Mouse (Mus musculus) spleen, postnatal 4 days (tissue): ENCODE data around the gene Rrp9.
A peak's percentile ranks its signal among the peaks of the same experiment; 100 is the strongest.

Experiments used
- DNase-seq, 2 experiments: peaks; one replicate each; pipeline ENCODE4 v3.0.0; 2022; ENCODE audit warnings: low spot score in 2 of 2

The Rrp9 gene

DNA sequence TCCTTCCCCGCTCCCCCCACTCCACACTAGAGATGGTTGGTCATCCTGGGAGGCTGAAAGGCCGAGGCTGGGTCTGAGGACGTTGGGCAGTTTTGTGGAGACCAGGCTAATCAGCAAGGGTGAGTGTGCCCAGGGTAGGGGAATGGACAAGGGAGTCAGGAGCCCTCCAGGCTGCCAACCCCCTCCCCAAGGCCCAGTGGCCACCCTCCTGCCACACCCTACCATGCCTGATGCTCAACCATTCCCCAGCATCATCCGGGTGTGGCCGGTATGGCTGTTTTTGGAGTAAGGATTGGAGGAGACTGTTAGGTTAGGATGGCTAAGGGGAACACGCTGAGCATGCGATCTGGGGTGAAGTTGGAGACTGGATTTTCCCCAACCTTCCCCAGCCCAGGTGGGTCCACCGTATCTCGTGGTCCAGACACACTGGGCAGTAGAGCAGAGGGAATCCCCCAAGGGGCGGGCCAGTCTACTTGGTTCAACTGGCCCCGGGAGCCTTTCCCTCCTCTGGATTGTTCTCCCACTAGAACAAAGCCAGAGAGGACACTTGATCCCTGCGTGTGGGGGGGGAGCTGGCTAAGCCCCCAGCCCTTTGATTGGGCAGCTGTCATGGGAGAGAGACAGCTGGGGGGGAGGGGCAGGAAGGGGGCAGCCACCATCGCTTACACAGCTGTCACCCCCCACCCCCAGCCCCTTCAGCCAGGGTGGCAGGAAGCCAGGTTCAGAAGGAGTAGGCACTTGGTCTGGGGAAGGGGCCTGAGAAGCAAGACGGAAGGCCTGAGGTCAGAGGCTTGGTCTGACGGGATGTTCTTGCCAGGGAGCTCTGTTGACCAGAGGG, 19.2 kb upstream of the Rrp9 start:
- no peak for DNase-seq

DNA sequence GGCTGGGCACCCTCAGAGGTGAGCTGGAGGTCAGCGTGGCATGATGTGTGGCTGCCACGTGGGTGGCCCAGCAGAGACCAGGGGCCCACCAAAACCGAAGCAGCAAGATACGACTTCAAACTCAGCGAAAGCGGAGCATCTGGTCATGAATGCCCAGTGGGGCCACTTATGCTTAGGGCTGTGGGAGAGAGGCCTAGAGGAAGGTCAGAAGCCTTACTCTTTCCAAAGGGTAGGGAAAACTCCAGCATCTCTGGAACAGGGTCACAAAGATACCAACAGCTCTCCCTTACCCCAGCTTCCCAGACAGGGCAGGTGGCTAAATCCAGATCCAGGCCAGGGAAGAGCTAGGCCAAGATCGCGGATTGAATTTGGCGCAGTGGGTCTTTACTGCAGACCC, 18.6 kb upstream of the Rrp9 start:
- no peak for DNase-seq

DNA sequence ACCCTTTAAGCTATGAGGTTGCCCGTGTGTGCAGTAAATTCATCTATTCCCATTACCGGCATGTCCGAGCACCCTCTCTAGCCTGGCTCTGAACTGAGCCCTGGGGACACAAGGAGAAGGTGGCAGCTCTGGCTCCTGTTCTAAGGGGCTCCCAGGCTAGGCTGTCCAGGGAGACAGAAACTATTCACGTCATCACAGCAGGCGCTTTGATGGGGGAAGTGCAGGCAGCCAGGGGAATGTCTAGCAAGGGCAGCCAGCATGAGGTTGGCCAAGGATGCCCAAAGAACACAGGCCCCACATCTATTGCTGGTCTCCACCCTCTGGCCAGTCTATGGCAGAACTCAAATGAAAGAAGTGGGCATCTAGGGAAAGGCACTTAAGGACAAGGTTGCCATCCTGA, 17.8 kb upstream of the Rrp9 start:
- DNase-seq = no peak

DNA sequence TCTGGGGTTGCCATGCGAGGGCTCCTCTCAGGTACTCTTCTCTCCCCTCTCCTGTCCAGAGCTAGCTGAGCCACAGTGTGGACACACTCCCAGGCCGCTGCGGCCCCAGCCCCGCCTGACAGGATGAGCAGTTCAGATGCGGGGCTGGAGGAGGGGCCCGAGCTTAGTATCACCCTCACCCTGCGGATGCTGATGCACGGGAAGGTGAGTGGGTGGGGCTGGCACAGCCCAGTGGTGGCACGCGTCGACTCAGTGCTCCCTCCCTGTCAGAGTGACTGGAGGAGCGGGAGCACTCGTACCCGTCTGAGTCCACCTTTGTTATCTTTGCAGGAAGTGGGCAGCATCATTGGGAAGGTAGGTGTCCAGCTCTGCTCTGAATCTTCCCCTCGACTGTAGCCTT, 15.8 kb upstream of the Rrp9 start:
- DNase-seq = no peak

DNA sequence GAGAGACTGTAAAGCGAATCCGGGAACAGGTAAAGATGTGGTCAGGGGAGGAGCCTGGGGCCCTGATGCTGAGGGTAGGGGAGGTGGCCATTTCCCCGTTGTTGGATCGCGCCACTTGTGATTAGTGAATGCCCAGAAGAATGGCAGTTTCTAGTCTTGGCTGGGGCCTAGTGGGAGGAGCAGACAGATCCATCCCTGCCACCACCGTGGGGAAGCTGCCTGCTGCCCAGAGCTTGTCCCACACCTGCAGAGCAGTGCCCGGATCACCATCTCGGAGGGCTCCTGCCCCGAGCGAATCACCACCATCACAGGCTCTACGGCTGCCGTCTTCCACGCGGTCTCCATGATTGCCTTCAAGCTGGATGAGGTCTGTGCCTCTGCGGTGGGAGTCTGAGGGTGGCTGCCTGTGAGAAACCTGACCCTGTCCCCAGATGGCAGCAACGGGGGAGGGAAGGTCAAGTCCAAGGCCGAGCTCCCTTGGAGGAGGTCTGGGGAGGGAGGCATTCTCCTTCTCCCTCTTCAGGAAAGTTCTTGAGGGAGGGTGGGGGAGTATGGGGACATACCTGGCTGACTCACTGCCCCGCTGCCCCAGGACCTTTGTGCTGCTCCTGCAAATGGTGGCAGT, 15.2 kb upstream of the Rrp9 start:
- DNase-seq = no peak

DNA sequence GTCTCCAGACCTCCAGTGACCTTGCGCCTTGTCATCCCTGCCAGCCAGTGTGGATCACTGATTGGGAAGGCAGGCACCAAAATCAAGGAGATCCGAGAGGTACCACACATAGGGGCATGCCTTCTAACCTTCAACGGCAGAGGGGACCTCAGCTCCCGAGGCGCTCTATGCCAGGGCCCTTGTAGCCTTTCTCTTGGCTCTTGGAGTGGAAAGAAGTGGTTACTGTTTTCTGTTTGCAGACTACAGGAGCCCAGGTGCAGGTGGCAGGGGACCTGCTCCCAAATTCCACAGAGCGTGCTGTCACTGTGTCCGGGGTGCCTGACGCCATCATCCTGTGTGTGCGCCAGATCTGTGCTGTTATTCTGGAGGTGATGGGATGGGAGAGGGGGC, 14.7 kb upstream of the Rrp9 start:
- no peak for DNase-seq

DNA sequence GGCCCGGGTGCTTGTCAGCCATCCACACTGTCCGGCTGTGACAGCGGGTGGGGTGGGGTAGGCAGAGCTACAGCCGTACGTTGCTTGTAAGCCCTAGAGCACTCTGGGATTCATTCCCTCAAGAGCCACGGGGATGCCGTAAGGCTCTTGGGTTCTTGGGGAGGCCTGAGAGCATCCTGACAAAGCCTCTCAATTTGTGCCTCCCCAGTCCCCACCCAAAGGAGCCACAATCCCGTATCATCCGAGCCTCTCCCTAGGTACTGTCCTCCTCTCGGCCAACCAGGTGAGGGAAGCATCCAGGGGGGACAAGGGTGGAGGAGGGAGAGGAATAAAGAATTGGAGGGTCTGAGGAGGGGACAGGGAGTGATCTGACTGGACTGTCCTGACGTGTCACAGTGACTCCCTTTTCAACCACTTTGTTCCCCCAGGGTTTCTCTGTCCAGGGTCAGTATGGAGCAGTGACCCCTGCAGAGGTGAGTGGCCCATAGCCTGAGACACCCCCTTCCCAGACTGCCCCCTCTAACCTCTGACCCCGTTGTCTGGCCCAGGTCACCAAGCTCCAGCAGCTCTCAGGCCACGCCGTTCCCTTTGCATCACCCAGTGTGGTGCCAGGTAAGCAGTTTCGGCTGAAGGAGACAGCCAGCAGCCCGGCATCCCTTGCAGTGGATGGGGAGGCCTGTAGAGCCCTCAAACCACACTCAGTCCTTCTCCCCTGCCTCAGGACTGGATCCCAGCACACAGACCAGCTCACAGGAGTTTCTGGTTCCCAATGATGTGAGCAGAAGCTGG, 13.9 kb upstream of the Rrp9 start:
- no peak for DNase-seq

DNA sequence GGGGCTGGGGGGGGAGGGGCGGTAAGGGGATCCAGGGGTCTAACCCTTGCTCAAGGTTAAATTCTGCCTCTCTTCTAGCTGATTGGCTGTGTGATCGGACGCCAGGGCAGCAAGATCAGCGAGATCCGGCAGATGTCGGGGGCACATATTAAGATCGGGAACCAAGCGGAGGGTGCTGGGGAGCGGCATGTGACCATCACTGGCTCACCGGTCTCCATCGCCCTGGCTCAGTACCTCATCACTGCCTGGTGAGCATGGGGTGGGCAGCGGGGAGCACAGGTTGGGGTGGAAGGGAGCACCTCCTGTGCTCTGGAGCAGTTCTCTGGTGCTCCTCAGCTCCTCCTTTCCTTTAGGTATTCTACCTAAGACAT, 13.3 kb upstream of the Rrp9 start:
- DNase-seq = no peak

DNA sequence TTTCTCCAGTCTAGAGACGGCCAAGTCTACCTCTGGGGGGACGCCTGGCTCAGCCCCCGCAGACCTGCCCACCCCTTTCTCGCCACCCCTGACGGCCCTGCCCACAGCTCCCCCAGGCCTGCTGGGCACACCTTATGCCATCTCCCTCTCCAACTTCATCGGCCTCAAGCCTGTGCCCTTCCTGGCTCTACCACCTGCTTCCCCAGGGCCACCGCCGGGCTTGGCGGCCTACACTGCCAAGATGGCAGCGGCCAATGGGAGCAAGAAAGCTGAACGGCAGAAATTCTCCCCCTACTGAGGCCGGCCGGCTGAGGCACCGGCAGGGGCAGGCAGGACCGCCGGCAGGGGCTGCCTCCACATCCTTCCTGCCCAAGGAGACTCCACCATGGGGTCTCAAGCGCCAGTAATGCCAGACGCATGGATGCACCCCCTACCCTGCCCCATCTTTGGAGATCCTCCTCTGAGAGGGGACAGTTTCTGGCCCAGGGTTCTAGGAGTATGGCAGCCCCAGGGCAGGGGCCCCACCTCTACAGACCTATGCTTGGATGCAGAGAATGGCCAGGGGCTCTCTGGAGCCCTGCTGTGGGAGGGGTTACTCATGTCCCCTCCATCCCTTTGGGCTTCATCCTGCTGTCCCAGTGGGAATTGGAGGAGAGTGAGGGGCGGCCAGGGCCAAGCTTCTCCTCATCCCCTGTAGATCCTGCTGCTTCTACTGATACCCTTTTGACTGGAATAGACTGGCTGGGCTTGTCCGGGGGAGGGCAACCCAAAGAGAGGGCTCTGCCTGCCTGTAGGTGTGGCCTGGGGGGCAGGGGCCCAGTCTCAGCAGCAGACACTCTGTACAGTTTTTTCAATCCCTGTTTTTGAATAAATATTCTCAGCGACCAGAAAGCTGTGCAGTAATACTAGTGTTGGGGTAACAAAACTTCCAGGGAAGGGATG, 12.4 kb upstream of the Rrp9 start:
- DNase-seq = no peak

DNA sequence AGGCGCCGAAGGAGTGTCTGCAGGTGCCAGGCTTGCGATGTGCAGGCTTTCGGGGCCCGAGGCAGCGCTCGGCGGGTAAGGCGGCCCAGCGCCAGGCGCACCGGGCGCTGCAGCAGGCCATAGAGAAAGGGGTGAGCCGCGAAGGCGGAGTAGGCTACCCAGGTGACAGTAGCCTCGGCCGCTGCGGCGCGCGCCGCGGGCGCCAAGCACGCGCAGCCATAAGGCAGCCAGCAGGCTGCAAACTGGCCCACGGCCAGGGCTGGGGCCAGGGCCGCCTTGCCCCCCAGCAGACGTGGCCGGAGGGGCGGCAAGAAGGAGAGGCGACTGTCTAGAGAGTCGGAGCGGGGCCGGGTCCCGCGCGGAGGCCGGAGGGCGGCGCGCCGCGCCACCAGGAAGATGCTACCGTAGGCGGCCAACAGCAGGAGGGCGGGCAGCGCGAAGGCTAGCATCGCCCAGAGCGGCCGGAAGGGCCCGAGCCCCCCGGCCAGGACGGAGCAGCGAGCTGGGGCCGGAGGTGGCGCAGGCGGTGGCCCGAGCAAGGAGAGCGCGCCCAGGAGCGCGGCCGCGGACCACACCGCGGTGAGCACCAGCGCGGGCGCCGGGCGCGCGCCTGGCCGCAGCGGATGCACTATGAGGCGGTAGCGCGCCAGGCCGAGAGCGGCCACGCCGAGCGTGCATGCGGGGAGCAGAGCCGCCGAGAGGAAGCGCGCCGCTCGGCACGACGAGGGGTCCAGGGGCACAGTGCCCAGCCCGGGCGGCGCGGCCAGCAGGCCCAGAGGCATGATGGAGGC, 10.8 kb upstream of the Rrp9 start:
- DNase-seq = no peak

DNA sequence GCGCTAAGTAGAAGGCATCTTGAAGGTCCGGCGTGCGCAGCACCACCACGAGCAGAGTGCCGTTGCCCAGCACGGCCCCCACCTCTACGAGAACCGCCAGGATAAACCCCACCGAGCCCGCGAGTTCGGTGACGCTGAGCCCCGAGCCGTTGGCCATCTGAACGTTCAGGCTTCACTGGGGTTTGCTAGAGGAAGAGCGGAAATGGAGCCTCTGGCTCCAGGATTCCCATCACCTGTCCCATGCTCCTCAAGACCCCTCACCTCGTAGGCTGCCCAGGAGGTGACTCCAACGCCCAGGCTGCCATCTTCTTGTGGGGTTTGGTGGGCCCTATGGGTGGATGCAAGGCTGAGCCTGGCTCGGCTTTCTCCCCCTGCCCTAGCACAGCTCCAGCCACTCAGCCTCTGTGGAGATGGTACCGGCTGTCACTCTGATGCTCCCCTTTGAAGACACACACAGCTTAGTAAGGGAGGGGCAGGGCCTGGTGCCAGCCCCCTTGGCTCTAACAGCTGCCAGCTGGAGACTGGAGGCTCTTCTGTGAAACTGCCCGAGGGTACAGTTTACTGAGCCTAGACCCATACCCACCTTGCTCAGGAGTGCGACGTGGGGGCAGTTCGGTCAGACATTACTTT, 10.1 kb upstream of the Rrp9 start, which contains the start of gene Gpr62:
Gene Gpr62, minus strand, starts transcription at position 368 of the 630 bp plus-strand sequence.
- no peak for DNase-seq

DNA sequence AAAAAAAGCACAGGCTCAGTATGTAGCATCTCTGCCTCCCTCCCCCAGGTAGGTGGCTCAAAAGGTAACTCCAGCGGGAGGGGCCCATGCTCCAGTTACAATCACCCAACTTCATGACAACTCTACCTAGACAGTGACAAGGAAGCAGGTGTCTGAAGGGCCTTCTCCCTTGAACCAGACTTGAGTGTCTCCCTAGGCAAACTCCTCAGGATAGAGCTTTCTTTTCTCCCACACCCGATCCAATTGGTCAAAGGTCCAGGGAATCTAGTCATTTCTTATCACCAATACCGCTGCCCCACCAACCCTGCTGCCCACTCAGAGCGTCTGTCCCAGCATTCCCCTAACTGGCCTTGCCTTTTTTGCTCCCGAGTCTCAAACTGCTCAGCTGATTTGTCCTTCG, 9.0 kb upstream of the Rrp9 start:
- DNase-seq = no peak

DNA sequence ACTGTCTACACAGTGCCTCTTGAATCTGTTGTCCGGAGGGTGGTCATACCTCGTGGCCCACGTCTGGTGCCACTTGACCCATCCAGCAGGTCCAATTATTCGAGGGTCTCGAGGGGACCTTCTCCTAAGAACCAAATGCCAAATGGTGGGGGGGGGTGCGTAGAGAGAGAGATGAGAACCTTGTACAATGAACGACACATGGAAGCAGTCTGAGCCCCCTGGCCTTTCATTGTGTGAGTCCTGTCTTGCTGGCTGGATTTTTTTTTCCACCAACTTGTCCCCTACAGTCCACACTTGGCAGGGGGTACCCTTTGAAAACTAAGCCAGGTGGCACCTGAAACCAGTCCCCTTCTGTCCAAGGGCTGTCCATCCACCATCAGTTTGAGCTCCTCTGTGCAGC, 8.0 kb upstream of the Rrp9 start:
- no peak for DNase-seq

DNA sequence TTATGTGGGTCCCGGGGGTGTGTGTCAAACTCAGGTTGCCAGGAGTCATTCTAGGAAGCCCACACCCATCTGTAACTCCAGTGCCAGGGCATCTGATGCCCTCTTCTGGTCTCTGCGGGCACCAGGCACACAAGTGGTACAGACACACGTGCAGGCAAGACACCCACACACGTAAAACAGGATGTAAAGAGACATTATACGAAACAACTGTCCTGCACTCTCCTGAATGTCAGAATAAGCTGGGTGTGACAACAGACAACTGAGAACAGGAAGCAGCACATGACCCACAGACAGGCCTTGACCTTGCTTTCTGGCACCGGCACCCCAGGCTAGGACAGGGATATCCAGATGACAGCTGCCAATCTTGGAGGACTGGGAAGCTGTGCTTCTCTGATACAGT, 6.4 kb upstream of the Rrp9 start:
- no peak for DNase-seq

DNA sequence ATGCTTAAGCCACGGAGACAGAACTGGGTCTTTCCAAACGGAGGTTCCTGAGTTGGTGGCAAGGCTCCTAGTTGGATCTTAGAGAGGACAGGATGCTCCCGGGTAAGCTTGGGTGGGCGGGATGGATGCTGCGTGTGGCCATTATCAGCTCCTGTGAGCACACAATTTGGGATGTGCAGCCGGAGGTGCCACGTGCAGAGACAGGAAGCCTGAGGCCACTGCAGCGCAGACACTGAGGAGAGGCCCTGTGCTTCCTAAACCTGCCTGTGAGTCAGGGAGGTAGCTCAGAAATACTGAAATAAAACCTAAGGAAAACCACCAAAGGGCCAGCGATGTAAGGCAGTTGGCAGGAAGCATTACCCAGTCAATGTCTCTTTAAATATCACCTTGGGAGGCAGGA, 6.0 kb upstream of the Rrp9 start:
- no peak for DNase-seq

DNA sequence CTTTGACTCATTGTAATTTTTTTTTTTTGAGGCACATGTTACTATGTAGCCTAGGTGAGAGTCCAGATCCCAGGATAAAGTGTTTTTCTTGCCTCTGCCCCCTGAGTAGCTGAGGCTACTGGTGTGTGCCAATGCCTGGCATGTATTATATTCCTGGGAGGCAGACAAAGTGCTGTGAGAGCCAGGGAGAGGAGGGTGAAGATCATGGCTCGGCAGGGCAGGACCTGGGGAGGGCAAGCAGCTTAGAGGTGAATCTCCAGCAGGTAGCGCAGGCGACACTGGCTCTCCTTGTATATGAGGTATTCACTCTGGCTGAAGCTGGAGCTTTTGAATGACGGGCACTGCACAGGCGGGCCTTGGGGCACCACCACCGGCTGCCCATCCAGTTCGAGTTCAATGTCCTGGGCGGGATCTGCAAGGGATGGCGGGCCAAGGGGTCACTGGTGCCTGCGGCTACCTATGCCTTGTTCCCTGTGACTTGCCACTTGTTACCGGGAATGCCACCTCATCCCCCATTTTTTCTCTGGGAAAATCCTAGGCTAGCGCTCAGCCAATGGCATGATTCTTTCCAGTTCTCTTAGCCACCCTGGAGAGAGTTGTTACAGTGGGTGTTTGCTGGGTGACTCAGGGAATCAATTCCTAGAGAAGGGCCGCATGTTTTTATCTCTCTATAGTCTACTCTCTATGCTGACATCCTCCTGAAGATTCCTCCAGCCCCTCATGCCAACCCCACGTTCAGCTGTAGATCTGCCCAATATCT, 4.6 kb upstream of the Rrp9 start:
- DNase-seq = no peak

DNA sequence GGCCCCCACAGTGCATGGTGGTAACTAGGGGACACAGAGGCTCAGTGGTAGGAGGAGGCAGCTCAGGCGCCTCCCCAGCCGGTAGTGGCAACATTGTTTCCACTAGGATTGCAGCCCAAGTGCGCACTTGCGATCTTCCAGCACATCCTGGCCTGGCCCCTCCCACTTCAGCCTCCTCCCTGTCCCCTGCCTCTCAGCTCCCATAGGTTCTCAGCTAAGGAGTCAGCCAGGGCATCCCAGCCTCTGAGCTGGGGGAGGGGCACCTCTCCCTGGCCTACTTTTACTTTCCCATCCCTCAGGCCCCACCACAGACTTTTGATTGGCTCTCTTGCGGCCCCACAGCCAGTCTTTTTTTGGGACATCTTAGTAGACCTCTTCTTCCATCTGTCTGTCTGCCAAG, 3.9 kb upstream of the Rrp9 start:
- DNase-seq = no peak

DNA sequence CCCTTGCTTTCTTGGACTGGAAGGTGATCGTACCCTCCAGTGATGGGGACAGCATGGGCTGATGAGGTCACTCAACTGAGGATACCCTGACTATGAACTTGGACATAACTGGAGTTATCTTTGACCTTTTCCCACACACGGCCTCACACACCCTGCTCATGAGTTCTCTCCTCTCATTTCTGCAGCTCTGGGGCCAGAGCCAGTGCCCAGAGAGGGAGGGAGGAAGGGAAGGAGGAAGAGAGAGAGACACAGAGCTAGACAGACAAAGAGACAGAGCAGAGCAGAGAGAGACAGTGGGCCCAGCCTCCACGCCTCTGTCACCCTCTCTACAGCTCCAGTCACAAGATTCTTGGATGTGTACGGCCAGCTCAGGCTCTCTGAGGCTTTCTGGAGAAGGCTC, 3.4 kb upstream of the Rrp9 start:
- DNase-seq = no peak

DNA sequence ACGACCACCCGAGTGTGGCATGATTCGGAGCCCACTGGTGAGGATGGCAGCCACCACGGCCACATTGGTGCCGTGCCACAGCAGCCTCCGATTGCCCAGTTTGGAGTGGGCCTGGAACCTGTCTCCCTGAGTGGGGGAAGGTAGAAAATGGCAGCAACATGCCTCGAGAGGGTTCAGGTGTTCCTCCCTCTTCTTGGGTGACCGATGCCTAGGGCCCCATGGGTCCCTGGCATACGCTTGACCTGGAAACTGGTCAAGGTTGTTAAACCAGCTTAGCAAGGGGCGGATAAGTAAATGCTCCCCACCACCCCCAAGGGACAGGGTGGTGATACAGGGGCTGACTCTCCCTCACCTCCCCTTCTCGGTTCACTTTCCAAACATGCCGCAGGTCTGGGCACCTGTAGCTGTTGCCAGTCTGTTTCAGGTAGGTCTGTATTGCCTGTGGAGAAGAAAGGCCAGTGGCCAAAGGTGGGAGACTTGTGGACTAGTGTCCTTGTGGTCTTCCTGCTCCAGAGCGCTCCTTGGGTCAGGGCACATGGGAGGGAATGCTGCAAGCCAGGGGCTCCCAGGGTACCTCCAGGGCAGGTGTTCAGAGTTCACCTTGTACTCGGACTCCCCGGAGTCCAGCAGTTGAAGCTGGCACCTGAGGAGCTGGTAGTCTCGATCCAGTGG, 2.5 kb upstream of the Rrp9 start:
- peak in 1 of 2 experiments; percentile 60 for DNase-seq
